Mouse (Mus musculus) granulocyte monocyte progenitor cell, adult 5-6 weeks (primary cell): ENCODE results near the gene Oprd1. TPM values are rescaled to one million over a fixed set of nuclear protein-coding genes. Genes with fewer than 3 reads are reported as not detected.

Experiments
- ATAC-seq: replicated peaks from 2 replicates; pipeline ENCODE4 v1.8.0; 2016; ENCODE audit warnings: mild to moderate bottlenecking, moderate TSS enrichment, inconsistent platforms; ENCODE audit not compliant: poor library complexity, severe bottlenecking
- total RNA-seq, 2 experiments: library from RNA; stranded (forward) in 1 of 2; stranded (reverse) in 1 of 2; fragments of 200-712, 200-1000 nt in 1 of 2; fragments of >200 nt in 1 of 2; fragmentation: Nextera tagmentation in 1 of 2; gene quantifications; 2 replicates each; pipeline ENCODE4 v1.2.3; 2014 to 2017

The Oprd1 gene
- total RNA-seq, 2 experiments from 2014 or later = not detected

- ATAC-seq = no peak
These were observed 5.6 kb downstream of the Oprd1 start for GRCm38 (mm10) chr4:132138640-132139039.

DNA sequence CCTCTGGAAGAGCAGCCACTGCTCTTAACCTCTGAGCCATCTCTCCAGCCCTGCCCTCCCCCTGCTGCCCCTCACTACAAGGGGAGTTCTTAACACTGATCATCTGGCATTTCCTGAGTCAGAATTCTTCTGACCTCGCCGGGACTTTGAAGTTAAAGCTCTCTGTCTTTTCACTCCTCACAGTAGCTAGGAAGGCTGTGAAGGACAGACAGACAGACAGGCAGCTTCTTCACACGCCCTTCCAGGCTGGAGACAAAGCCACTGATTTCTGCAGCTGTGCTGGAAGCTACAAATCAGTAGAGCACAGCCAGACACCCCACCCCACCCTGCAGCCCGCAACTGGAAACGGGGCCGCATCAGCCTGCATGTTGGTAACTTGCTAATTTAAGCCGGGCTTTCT, 7.3 kb downstream of the Oprd1 start:
- no peak for ATAC-seq

GRCm38 (mm10) chr4:132133920-132134319, 10.4 kb downstream of the Oprd1 start:
- no peak for ATAC-seq

GRCm38 (mm10) chr4:132133381-132133780, 10.9 kb downstream of the Oprd1 start:
- no peak for ATAC-seq

DNA sequence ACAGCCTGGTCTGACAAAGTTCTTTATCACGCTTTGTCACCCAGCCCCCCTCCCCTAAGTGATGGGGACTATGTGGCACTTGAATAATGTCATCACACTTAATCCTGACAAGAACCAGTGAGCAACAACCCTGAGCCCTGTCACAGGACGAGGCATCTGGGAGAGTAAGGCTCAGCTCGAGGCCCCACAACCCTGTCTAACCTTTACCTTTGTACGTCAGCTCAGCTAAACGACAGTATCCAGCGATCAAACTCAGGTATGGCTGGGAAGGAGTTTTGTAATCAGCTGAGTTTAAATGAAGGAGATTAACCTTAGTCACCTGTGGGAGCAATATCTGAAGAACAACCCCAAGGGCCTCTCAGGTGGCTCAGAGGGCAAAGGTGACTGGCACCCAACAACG, 12.0 kb downstream of the Oprd1 start:
- ATAC-seq = no peak

- no peak for ATAC-seq
These were observed 12.5 kb downstream of the Oprd1 start for GRCm38 (mm10) chr4:132131790-132132189.

GRCm38 (mm10) chr4:132131116-132131515, 13.2 kb downstream of the Oprd1 start:
- no peak for ATAC-seq

- no peak for ATAC-seq
These were observed 13.6 kb downstream of the Oprd1 start for GRCm38 (mm10) chr4:132130645-132131044.

DNA sequence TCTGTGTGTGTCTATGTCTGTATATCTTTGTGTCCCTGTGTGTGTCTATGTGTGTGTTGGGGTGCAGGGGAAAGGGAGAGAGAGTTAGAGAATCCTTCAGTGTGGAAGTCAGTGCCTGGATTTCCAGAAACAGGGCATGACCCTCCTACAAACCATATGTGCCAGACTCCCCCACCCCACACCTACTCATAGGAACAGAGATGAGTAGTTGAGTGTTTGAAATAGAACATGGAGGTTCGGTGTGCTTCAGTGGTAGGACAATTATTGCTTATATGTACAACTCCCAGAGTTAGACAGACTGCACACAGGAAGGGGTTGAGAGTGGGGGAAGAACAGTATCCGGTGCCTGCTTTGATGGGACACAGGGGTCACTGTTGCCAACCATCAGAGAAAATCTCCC, 14.2 kb downstream of the Oprd1 start:
- no peak for ATAC-seq

DNA sequence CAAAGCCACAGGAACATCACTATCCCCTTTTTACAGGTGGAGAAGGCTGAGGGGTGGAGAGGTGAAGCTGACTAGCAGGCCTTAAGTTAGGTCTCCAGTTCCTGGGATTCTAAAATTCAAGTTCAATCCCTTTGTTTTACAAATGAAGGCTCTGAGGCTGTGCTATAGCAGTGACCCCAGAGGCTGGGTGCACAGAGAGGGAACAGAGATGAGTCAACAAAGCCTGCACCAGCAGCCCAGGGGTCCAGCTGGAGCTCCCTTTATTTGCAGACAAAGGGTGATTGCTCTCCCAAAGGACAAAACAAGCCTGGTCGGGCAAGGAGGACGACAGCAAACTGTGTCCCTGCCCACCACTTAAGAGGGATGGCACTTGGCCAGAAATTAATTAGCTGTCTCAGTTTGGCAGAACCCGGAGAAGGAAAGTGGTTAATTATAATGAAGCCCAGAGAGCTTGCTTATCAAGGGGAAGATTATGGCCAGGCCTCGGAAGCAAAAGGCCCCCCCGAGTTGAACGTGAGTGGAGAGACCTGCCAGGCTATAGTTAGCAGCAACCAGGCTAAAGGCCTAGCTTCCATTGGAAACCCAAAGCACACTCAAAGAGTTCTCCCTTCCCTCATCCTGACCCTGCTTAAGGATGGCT, 15.2 kb downstream of the Oprd1 start:
- ATAC-seq = no peak

- ATAC-seq = no peak
These were observed 17.2 kb downstream of the Oprd1 start for GRCm38 (mm10) chr4:132127091-132127490.

GRCm38 (mm10) chr4:132123166-132123565, 21.1 kb downstream of the Oprd1 start:
- no peak for ATAC-seq

- ATAC-seq = no peak
These were observed 22.6 kb downstream of the Oprd1 start for GRCm38 (mm10) chr4:132121674-132122073.

DNA sequence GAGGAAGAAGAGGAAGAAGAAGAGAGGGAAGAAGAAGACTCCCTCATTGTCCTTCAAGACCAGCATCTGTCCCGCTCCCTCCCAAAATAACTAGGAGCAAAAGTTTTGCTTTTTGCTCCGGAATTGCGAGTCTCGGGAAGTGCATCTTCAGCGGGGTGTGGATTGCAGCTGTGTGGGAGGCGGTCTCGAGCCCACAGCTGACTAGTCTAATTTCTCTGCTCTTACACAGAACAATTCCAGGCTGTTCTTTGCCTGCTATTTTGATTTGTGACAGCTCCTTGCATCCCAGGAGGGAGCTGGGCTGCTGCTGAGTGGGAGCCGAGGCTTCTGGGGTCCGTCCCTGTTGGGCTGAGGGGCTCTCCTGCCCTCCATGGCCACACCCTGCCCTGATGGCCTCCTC, 24.7 kb downstream of the Oprd1 start:
- ATAC-seq = no peak

DNA sequence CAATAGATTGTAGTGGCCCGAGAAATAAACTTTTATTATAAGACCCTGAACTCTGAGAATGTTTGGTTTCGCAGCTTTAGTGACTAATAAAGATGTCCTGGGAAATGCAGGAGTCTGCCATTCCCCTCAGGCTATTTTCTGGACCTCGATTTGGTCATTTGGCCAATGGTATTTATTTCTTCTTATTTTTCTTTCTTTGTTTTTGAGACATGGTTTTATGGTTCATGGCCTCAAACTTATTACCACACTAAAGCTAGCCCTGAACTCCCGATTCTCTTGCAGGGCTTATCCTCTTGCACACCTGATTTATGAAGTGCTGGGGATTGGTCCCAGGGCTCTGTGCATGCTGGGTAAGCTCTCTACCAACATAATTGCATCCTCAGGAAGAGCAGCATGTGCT, 28.0 kb downstream of the Oprd1 start:
- ATAC-seq = no peak

GRCm38 (mm10) chr4:132113411-132114095, 30.7 kb downstream of the Oprd1 start:
- peak; percentile 61 for ATAC-seq

DNA sequence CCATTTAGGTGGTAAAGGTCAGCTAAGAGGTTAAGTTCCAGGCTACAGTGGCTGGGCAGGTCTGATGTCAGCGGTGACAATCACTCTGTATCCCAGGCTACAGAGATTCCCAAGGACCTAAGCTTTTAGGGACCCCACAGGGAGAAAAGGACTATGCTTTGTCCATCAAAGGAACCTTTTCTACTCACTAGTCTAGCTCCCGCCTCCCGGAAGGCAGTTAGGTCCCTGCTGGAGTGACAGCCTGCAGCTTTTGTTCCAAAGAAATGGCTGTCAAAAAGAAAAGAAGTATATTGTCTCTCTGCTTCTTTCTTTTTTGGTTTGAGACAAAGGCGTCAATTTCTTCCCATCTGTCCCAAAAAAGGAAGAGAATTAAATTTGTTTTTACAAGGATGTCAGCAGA, 33.1 kb downstream of the Oprd1 start:
- no peak for ATAC-seq

DNA sequence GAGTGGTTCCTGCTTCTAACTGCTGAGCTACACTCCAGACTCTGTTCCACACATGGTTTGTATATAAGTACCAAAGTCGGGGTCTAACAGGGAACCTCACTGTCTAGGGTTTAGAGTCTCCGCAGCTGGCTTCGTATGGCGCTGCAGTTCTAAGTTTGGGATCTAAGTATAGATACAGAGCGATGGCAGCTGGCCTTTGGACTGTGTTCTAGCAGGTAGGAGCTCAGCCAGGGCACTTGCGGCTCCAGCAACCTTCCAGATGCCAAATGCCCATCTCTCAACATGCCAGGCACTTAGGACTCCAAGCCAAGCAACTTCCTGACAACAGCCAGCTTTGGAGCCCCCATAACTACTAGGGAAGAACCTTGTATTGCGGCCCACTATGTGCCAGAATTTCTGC, 36.1 kb downstream of the Oprd1 start:
- no peak for ATAC-seq

- ATAC-seq = no peak
These were observed 43.1 kb downstream of the Oprd1 start for GRCm38 (mm10) chr4:132101152-132101551.

GRCm38 (mm10) chr4:132099548-132099947, 44.7 kb downstream of the Oprd1 start:
- ATAC-seq = no peak

DNA sequence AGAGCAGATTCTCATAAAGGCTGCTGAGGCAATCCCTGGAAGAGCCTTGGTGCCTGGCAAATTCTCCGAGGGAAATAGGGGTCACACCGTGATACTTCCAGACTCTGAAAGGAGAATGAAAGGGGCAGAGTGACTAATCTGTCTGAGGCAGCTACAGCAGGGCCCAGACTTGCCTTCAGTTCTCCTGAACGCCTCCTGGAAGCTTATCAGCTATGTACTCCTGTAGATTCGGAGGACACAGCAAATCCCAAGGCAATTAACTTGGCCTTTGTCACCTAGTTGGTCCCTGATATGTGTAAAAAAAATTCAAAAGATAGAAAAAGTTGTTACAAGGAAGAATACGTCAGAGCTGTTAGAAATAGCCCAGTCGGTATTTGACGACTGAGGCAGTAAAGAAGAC, 49.2 kb downstream of the Oprd1 start:
- ATAC-seq = no peak

- no peak for ATAC-seq
These were observed 50.4 kb downstream of the Oprd1 start for GRCm38 (mm10) chr4:132093928-132094327.
